Mouse (Mus musculus) stomach, embryonic 15.5 days (tissue): ENCODE data around the gene Aff4. TPM values are rescaled to one million over a fixed set of nuclear protein-coding genes. Genes with fewer than 3 reads are reported as not detected.
"Not testable (repeated sequence)": the region's sequence is repeated elsewhere in the genome, so short reads cannot be mapped to it uniquely, and the experiment has no call there.

ENCODE experiments used
- ATAC-seq: fragments of 200-750 bp; cut with Nextera tagmentation; 2 replicates; pipeline ENCODE4 v1.8.0; 2017; ENCODE audit warnings: low read depth, moderate number of reproducible peaks, moderate TSS enrichment; ENCODE audit not compliant: insufficient read depth, low FRiP score
- H3K27ac ChIP-seq: fragments of 300-500 bp; sonication (generic); 2 replicates; pipeline ENCODE4 v1.5.1; 2015; ENCODE audit warnings: mild to moderate bottlenecking, inconsistent platforms
- H3K27me3 ChIP-seq: fragments of 300-500 bp; sonication (generic); replicated peaks from 2 replicates; pipeline ENCODE4 v1.6.1; 2015; ENCODE audit warnings: inconsistent platforms
- H3K36me3 ChIP-seq: fragments of 300-500 bp; sonication (generic); 2 replicates; pipeline ENCODE4 v1.6.1; 2015; ENCODE audit warnings: inconsistent platforms
- H3K4me1 ChIP-seq: fragments of 300-500 bp; sonication (generic); 2 replicates; pipeline ENCODE4 v1.6.1; 2015; ENCODE audit warnings: inconsistent platforms
- H3K4me2 ChIP-seq: fragments of 300-500 bp; sonication (generic); 2 replicates; pipeline ENCODE4 v1.6.1; 2015; ENCODE audit warnings: mild to moderate bottlenecking, inconsistent platforms
- H3K4me3 ChIP-seq: fragments of 300-500 bp; sonication (generic); replicated peaks from 2 replicates; pipeline ENCODE4 v1.5.1; 2015; ENCODE audit warnings: inconsistent platforms
- H3K9ac ChIP-seq: fragments of 300-500 bp; sonication (generic); 2 replicates; pipeline ENCODE4 v1.6.1; 2015; ENCODE audit warnings: inconsistent platforms
- H3K9me3 ChIP-seq: fragments of 300-500 bp; sonication (generic); 2 replicates; pipeline ENCODE4 v1.6.1; 2016; ENCODE audit warnings: inconsistent platforms
- WGBS: fragments of 180-500 bp; shearing (Covaris S2); methylation state at CpG from one replicate; pipeline ENCODE4 v1.1.7; 2015; 5-methylcytosine and 5-hydroxymethylcytosine counted together
- polyA plus RNA-seq: library from polyadenylated mRNA; unstranded; fragments of >200 nt; fragmentation: Nextera tagmentation; extraction: Ambion mirVana; gene quantifications from 2 replicates; pipeline ENCODE4 v1.2.1, GENCODE M21; 2015

The Aff4 gene
- polyA plus RNA-seq, 1 experiment from 2014 or later: 54.6 TPM

- Histone ChIP-seq H3K4me1 (0 out of 2 replicates have a peak, but pooled peaks cover 4% of the 10 kb centered on the region), H3K9me3 (no peaks in the 10 kb centered on the region), H3K4me2 (no peak overlapping the region), H3K27me3 (no peaks in the 10 kb centered on the region), H3K4me3 (no peak overlapping the region), H3K36me3 (no peaks in the 10 kb centered on the region), H3K27ac (no peak overlapping the region), H3K9ac (no peak overlapping the region)
- no peak for ATAC-seq
- WGBS: 71% methylated on average over 7 of the region's 7 CpGs
Measured at GRCm38 (mm10) chr11:53318041-53318440, 32.6 kb upstream of the Aff4 start.

DNA sequence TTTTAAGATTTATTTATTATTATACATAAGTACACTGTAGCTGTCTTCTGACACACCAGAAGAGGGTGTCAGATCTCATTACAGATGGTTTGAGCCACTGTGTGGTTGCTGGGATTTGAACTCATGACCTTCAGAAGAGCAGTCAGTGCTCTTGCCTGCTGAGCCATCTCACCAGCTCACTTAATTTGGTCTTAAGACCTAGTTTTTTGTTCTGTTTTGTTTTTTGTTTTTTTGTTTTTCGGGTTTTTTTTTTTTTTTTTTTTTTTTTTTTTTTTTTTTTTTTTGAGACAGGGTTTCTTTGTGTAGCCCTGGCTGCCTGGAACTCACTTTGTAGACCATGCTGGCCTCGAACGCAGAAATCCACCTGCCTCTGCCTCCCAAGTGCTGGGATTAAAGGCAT, 32.1 kb upstream of the Aff4 start:
- not testable (repeated sequence) for H3K27ac ChIP-seq, H3K36me3 ChIP-seq, H3K9ac ChIP-seq, H3K27me3 ChIP-seq, H3K4me3 ChIP-seq, H3K4me2 ChIP-seq, ATAC-seq, H3K4me1 ChIP-seq, H3K9me3 ChIP-seq
- WGBS: 95% methylated on average over 3 of the region's 3 CpGs

GRCm38 (mm10) chr11:53319867-53320266, 30.8 kb upstream of the Aff4 start:
- not testable (repeated sequence) for H3K4me3 ChIP-seq, H3K27ac ChIP-seq, H3K9ac ChIP-seq, H3K4me2 ChIP-seq, H3K4me1 ChIP-seq, H3K36me3 ChIP-seq, ATAC-seq, H3K9me3 ChIP-seq, H3K27me3 ChIP-seq
- 91% methylated on average over 13 of the region's 13 CpGs for WGBS

GRCm38 (mm10) chr11:53324512-53324968, 26.1 kb upstream of the Aff4 start, which contains the start of gene Zcchc10:
TSS of gene Zcchc10 (plus strand) at chr11:53324679.
- under 1% methylated on average over 21 of the region's 21 CpGs for WGBS
- H3K9me3 ChIP-seq: no peaks in the 10 kb centered on the region
- H3K4me1 ChIP-seq: peaks cover 8% of the 10 kb centered on the region
- peak within 1 kb of the TSS; percentile 57 for H3K9ac ChIP-seq
- no peaks in the 10 kb centered on the region for H3K27me3 ChIP-seq
- peak within 1 kb of the TSS; percentile 74 for H3K4me3 ChIP-seq
- H3K4me2 ChIP-seq: peak within 1 kb of the TSS; percentile 58
- H3K36me3 ChIP-seq: peaks cover 10% of the 10 kb centered on the region; the same call in 1 of the 2 replicates
- H3K27ac ChIP-seq: peak within 1 kb of the TSS; percentile 74
- ATAC-seq: peak; percentile 93

DNA sequence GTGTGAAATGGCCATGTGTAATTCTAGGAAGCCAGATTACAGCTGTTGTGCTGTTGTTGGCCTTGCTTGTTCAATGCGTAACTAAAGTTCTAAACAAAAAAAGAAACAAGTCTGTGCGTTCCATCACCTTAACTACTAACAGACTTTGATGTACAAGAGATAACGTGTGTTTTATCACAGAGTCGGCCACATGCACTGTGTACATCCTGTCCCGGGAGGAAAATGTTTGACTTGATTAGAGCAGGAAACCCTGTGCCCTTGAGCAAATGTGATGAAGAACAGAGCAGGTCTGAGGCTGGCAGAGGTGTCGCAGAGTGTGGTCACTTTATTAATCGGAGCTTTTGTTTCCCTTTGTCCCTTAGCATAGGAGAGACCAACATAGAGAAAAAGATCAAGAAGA, 20.3 kb upstream of the Aff4 start:
- no peak for ATAC-seq
- peaks cover 4% of the 10 kb centered on the region for H3K4me1 ChIP-seq
- no peaks in the 10 kb centered on the region for H3K9me3 ChIP-seq
- no peak overlapping the region for H3K4me3 ChIP-seq
- no peaks in the 10 kb centered on the region for H3K27me3 ChIP-seq
- H3K27ac ChIP-seq: no peak overlapping the region
- WGBS: 64% methylated on average over 7 of the region's 7 CpGs
- no peak overlapping the region for H3K4me2 ChIP-seq
- H3K9ac ChIP-seq: no peak overlapping the region
- H3K36me3 ChIP-seq: peaks cover 17% of the 10 kb centered on the region; the same call in 1 of the 2 replicates

DNA sequence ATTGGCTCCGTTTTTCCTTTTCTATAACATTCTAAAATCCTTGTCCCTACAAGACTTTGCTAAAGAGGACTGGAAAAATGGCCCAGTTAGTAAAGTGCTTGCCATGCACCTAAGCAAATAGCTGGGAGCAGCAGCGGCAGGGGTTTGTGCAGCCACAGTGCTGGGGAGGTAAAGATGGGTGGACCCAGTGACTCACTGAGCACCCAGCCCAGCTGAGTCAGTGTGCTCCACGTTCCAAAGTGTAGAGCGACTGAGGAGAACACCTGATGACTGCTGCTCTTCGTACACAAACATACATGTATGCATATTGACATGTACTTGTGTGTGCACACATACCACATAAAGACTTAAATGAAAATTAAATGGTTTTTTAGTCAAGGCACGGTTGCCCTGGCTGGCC, 19.5 kb upstream of the Aff4 start:
- H3K9ac ChIP-seq: no peak overlapping the region
- H3K27ac ChIP-seq: no peak overlapping the region
- H3K27me3 ChIP-seq: no peaks in the 10 kb centered on the region
- H3K4me3 ChIP-seq: no peak overlapping the region
- H3K4me2 ChIP-seq: no peak overlapping the region
- H3K9me3 ChIP-seq: no peaks in the 10 kb centered on the region
- 88% methylated on average over 6 of the region's 6 CpGs for WGBS
- no peaks in the 10 kb centered on the region for H3K4me1 ChIP-seq
- peaks cover 17% of the 10 kb centered on the region; the same call in 1 of the 2 replicates for H3K36me3 ChIP-seq
- 0 out of 2 replicates have a peak, but pooled peaks have one; percentile 50 for ATAC-seq

- no peak for ATAC-seq
- no peaks in the 10 kb centered on the region for H3K4me1 ChIP-seq
- no peak overlapping the region for H3K4me3 ChIP-seq
- H3K9ac ChIP-seq: no peak overlapping the region
- no peaks in the 10 kb centered on the region for H3K9me3 ChIP-seq
- H3K27ac ChIP-seq: no peak overlapping the region
- no peaks in the 10 kb centered on the region for H3K27me3 ChIP-seq
- 79% methylated on average over 14 of the region's 14 CpGs for WGBS
- no peak overlapping the region for H3K4me2 ChIP-seq
- H3K36me3 ChIP-seq: peaks cover 17% of the 10 kb centered on the region; the same call in 1 of the 2 replicates
Measured at GRCm38 (mm10) chr11:53332076-53332680, 18.5 kb upstream of the Aff4 start.

GRCm38 (mm10) chr11:53335505-53336181, 15.0 kb upstream of the Aff4 start:
- Histone ChIP-seq H3K27ac (no peak overlapping the region), H3K36me3 (peaks cover 4% of the 10 kb centered on the region; the same call in 1 of the 2 replicates)

DNA sequence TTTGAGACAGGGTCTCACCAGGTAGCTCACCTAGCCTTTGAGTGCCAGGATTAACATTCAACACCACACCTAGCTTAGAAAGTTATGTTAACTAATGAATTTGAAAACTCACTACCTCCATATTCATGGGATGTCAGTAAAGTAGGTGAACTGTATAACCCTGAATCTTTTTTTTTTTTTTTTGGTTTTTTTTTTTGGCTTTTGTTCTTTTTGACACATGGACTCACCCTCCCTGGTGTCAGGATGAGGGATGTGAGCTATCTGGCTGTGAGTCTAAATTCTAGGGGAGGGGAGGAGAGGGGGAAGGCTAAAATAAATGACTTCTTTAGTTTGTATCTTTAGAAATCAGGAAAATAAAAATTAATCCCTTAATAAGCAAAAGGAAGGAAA, 14.5 kb upstream of the Aff4 start:
- Histone ChIP-seq H3K27ac (no peak overlapping the region), H3K9ac (no peak overlapping the region), H3K4me3 (no peak overlapping the region), H3K36me3 (peaks cover 4% of the 10 kb centered on the region; the same call in 1 of the 2 replicates), H3K4me1 (no peaks in the 10 kb centered on the region), H3K27me3 (no peaks in the 10 kb centered on the region), H3K9me3 (no peaks in the 10 kb centered on the region), H3K4me2 (no peak overlapping the region)
- ATAC-seq: no peak

More at GRCm38 (mm10) chr11:53335505-53336181, 15.0 kb upstream of the Aff4 start:
- Histone ChIP-seq H3K4me3 (no peak overlapping the region), H3K9ac (no peak overlapping the region), H3K9me3 (no peaks in the 10 kb centered on the region), H3K27me3 (no peaks in the 10 kb centered on the region), H3K4me2 (no peak overlapping the region), H3K4me1 (no peaks in the 10 kb centered on the region)
- ATAC-seq: no peak
- 52% methylated on average over 3 of the region's 3 CpGs for WGBS

DNA sequence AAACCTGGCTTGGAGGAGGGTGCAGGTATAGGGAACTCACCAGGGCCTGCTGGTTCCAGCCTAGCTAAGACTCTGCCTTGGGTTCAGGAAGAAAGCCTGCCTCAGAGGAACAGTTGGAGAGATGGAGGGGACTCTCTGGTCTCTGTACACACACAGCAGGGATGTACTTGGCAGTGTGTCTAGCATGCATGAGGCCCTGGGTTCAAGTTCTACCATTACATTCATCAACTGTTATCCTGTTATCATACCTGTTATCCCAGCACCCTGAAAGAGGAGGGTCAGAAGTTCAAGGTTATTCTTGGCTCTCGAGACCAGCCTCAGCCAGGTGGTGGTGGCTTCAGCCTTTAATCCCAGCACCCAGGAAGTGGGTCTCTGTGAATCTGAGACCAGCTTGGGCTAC, 13.7 kb upstream of the Aff4 start:
- no peaks in the 10 kb centered on the region for H3K9me3 ChIP-seq
- H3K9ac ChIP-seq: no peak overlapping the region
- no peak overlapping the region for H3K27ac ChIP-seq
- no peak for ATAC-seq
- no peaks in the 10 kb centered on the region; the same call in 1 of the 2 replicates for H3K36me3 ChIP-seq
- WGBS: 70% methylated on average over 1 of the region's 1 CpGs
- no peaks in the 10 kb centered on the region for H3K27me3 ChIP-seq
- H3K4me2 ChIP-seq: no peak overlapping the region
- H3K4me1 ChIP-seq: no peaks in the 10 kb centered on the region
- no peak overlapping the region for H3K4me3 ChIP-seq

DNA sequence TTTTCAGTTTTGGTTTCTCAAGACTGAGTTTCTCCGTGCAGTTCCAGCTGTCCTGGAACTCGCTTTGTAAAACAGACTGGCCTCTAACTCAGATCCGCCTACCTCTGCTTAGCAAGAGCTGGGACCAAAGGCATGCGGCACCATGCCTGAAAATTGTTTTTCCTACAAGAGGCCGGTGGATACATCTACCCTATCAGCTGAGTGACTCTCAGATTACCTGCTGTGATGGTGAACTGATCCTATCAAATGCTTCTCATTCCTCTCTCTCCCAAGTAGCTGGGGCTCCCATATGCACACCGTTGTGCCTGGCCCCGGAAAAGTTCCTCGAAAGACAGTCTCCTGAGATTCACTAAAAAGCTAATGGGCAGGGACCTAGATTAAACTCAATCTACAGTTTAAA, 12.9 kb upstream of the Aff4 start:
- 71% methylated on average over 8 of the region's 8 CpGs for WGBS
- no peak overlapping the region for H3K4me2 ChIP-seq
- no peaks in the 10 kb centered on the region for H3K27me3 ChIP-seq
- H3K36me3 ChIP-seq: no peaks in the 10 kb centered on the region
- H3K27ac ChIP-seq: no peak overlapping the region
- no peak overlapping the region for H3K9ac ChIP-seq
- H3K9me3 ChIP-seq: no peaks in the 10 kb centered on the region
- no peak overlapping the region for H3K4me3 ChIP-seq
- no peaks in the 10 kb centered on the region for H3K4me1 ChIP-seq
- no peak for ATAC-seq

DNA sequence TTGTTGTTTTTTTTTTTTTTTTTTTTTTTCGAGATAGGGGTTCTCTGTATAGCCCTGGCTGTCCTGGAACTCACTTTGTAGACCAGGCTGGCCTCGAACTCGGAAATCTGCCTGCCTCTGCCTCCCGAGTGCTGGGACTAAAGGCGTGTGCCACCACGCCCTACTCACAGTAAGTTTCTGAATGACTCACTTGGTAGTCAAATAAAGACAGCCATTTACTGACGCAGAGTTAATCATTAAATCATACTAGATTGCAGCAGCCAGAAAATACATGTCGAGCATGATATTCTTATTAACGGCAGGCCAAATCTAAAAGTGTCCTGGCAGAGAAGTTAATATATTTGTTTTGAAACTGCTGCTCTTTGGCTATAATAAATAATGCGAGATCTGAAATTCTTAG, 9.6 kb upstream of the Aff4 start:
- H3K27ac ChIP-seq, H3K9me3 ChIP-seq, H3K36me3 ChIP-seq, H3K4me2 ChIP-seq, H3K4me3 ChIP-seq, ATAC-seq, H3K4me1 ChIP-seq, H3K9ac ChIP-seq, H3K27me3 ChIP-seq: not testable (repeated sequence)
- 74% methylated on average over 10 of the region's 10 CpGs for WGBS
